Mouse (Mus musculus) limb, embryonic 15.5 days (tissue): ENCODE measurements around the gene Ptgdr2. TPM values are rescaled to one million over a fixed set of nuclear protein-coding genes. Genes with fewer than 3 reads are reported as not detected.
A peak's percentile ranks its signal among the peaks of the same experiment; 100 is the strongest.

Experiments used
- ATAC-seq: fragments of 200-750 bp; cut with Nextera tagmentation; 2 replicates; pipeline ENCODE4 v1.8.0; 2017; ENCODE audit warnings: low read depth, moderate TSS enrichment; ENCODE audit not compliant: insufficient number of reproducible peaks, low FRiP score, low TSS enrichment
- H3K27ac ChIP-seq: fragments of 300-500 bp; sonication (generic); 2 replicates; pipeline ENCODE4 v1.5.1; 2015; ENCODE audit warnings: moderate library complexity, mild to moderate bottlenecking, inconsistent platforms
- H3K27me3 ChIP-seq: fragments of 300-500 bp; sonication (generic); 2 replicates; pipeline ENCODE4 v1.6.1; 2015; ENCODE audit warnings: inconsistent platforms
- H3K36me3 ChIP-seq: fragments of 300-500 bp; sonication (generic); 2 replicates; pipeline ENCODE4 v1.6.1; 2015; ENCODE audit warnings: inconsistent platforms
- H3K4me1 ChIP-seq: fragments of 300-500 bp; sonication (generic); 2 replicates; pipeline ENCODE4 v1.6.1; 2015; ENCODE audit warnings: inconsistent platforms
- H3K4me2 ChIP-seq: fragments of 300-500 bp; sonication (generic); 2 replicates; pipeline ENCODE4 v1.6.1; 2015; ENCODE audit warnings: mild to moderate bottlenecking, inconsistent platforms
- H3K4me3 ChIP-seq: fragments of 300-500 bp; sonication (generic); 2 replicates; pipeline ENCODE4 v1.5.1; 2015; ENCODE audit warnings: mild to moderate bottlenecking, inconsistent platforms
- H3K9ac ChIP-seq: fragments of 300-500 bp; sonication (generic); 2 replicates; pipeline ENCODE4 v1.6.1; 2015; ENCODE audit warnings: inconsistent platforms
- H3K9me3 ChIP-seq: fragments of 300-500 bp; sonication (generic); 2 replicates; pipeline ENCODE4 v1.6.1; 2016; ENCODE audit warnings: inconsistent platforms
- WGBS: fragments of 180-500 bp; shearing (Covaris S2); methylation state at CpG from one replicate; pipeline ENCODE4 v1.1.7; 2015; 5-methylcytosine and 5-hydroxymethylcytosine counted together
- polyA plus RNA-seq: library from polyadenylated mRNA; unstranded; fragments of >200 nt; fragmentation: Nextera tagmentation; extraction: Ambion mirVana; gene quantifications from 2 replicates; pipeline ENCODE4 v1.2.1, GENCODE M21; 2015

The Ptgdr2 gene
- 0.09 TPM in 1 of 2 replicates, not detected in the other for polyA plus RNA-seq

DNA sequence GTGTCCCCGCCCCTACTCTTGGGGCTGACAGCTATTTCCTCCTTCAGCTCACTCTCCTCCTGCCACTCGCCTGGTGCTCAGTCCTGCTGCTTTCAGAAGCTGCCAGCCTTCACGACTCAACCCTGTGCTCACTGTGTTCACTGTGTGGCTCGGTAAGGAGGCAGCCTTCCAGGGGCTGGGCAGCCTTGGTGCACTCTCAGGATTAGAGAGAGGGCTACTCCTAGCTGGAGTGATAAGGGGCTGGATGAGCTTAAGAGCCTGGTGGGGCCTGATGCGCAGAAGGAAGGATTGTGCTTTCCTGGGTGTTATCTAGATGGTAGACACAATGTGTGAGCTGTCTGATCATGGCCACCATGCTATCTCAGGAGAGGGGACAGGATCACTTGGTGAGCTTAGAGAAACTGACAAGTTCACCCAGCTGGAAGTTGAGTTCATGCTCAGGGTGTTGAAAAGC, at the start of gene Ptgdr2:
Gene Ptgdr2 (plus strand): TSS at position 51 of the 454 bp plus-strand sequence.
- Histone ChIP-seq H3K4me1 (peaks cover 18% of the 10 kb centered on the region), H3K9ac (no peak within 1 kb of the TSS), H3K36me3 (peaks cover 6% of the 10 kb centered on the region), H3K4me3 (no peak within 1 kb of the TSS), H3K4me2 (no peak within 1 kb of the TSS), H3K27ac (no peak within 1 kb of the TSS), H3K9me3 (no peaks in the 10 kb centered on the region), H3K27me3 (no peaks in the 10 kb centered on the region)
- no peak for ATAC-seq
- 43% methylated on average over 5 of the region's 5 CpGs for WGBS

GRCm38 (mm10) chr19:10892201-10892600, 44.8 kb upstream of the Ptgdr2 start:
- no peak for ATAC-seq
- Histone ChIP-seq H3K9ac (no peak overlapping the region), H3K4me2 (no peak overlapping the region), H3K9me3 (no peaks in the 10 kb centered on the region), H3K4me1 (peaks cover 13% of the 10 kb centered on the region), H3K36me3 (no peaks in the 10 kb centered on the region), H3K27ac (no peak overlapping the region), H3K4me3 (no peak overlapping the region), H3K27me3 (no peaks in the 10 kb centered on the region)
- WGBS, result 90% methylated on average over 3 of the region's 3 CpGs

DNA sequence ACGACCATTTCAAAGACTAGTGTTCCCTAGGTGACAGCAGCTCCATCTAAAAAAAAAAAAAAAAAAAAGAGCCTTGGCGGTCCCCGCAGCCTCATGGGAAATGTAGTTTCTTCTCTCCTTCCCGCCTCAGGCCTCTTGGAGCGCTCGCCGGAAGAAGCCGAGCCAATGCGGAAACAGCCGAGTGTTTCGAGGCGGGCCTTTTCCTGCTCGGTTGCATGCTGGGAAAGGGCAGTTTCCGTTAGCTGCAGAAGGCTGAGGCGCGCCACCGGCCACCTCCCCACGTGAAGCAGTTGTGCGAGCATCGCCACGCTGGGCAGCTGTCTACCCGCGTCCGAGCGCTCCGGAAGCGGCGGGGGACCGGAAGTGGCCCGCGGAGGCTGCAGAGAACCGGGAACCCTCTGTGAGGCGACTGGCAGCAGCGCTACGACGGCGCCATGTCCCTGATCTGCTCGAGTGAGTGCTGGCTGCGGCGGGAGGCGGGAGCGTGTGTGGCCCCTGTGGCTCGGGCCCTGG, 41.9 kb upstream of the Ptgdr2 start, which contains the start of gene Prpf19:
Gene Prpf19 (plus strand): TSS at position 216 of the 513 bp plus-strand sequence.
- Histone ChIP-seq H3K27ac (peak within 1 kb of the TSS; percentile 94), H3K9ac (peak within 1 kb of the TSS; percentile 90), H3K4me3 (peak within 1 kb of the TSS; percentile 83), H3K27me3 (no peaks in the 10 kb centered on the region), H3K4me1 (peaks cover 13% of the 10 kb centered on the region), H3K36me3 (peaks cover 21% of the 10 kb centered on the region), H3K9me3 (no peaks in the 10 kb centered on the region), H3K4me2 (peak within 1 kb of the TSS; percentile 74)
- ATAC-seq, result peak; percentile 92
- under 1% methylated on average over 43 of the region's 43 CpGs for whole genome bisulfite sequencing

GRCm38 (mm10) chr19:10895708-10896107, 41.3 kb upstream of the Ptgdr2 start:
- Histone ChIP-seq H3K4me1 (peaks cover 13% of the 10 kb centered on the region), H3K27ac (peak overlapping the region; percentile 94), H3K4me2 (peak overlapping the region; percentile 74), H3K27me3 (no peaks in the 10 kb centered on the region), H3K36me3 (peaks cover 28% of the 10 kb centered on the region), H3K9me3 (no peaks in the 10 kb centered on the region), H3K9ac (peak overlapping the region; percentile 90), H3K4me3 (peak overlapping the region; percentile 83)
- no peak for ATAC-seq
- WGBS, result under 1% methylated on average over 16 of the region's 16 CpGs

DNA sequence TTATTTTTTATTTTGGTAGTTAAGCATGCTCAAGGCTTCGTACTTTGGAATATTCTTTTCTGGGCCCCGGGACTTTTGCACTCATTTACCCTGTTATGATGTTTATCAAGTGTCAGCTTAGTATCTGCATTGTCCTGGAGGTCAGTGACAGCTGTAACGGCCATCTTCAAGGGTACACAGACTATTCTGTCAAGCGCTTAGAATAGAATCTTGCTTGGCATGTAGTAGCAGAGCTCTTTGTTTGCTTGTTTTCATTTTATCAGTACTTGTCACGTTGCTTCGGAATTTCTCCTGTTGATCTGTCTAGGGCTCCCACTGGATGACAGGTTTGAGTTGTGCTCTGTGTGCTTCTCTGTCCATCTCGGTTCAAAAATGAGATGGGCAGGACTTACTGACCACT, 40.1 kb upstream of the Ptgdr2 start:
- Histone ChIP-seq H3K27ac (no peak overlapping the region), H3K4me2 (peak overlapping the region; percentile 74; the same call in 1 of the 2 replicates), H3K27me3 (no peaks in the 10 kb centered on the region), H3K4me1 (peaks cover 13% of the 10 kb centered on the region), H3K4me3 (peak overlapping the region; percentile 83), H3K9ac (no peak overlapping the region), H3K36me3 (peaks cover 39% of the 10 kb centered on the region), H3K9me3 (no peaks in the 10 kb centered on the region)
- WGBS, result 83% methylated on average over 7 of the region's 7 CpGs
- ATAC-seq, result no peak

- ATAC-seq, result no peak
- H3K27me3 ChIP-seq, result no peaks in the 10 kb centered on the region
- H3K4me3 ChIP-seq, result no peak overlapping the region
- H3K36me3 ChIP-seq, result peaks cover 45% of the 10 kb centered on the region
- no peaks in the 10 kb centered on the region for H3K9me3 ChIP-seq
- 86% methylated on average over 8 of the region's 8 CpGs for WGBS
- H3K4me2 ChIP-seq, result no peak overlapping the region
- no peak overlapping the region for H3K9ac ChIP-seq
- no peak overlapping the region for H3K27ac ChIP-seq
- H3K4me1 ChIP-seq, result peaks cover 13% of the 10 kb centered on the region
Observed at GRCm38 (mm10) chr19:10897491-10897890, 39.5 kb upstream of the Ptgdr2 start.

- no peak overlapping the region for H3K9ac ChIP-seq
- H3K27me3 ChIP-seq, result no peaks in the 10 kb centered on the region
- 75% methylated on average over 6 of the region's 6 CpGs for WGBS
- H3K27ac ChIP-seq, result 0 out of 2 replicates have a peak overlapping the region, but pooled peaks have one; percentile 13
- no peak for ATAC-seq
- H3K4me1 ChIP-seq, result peaks cover 15% of the 10 kb centered on the region
- no peaks in the 10 kb centered on the region for H3K9me3 ChIP-seq
- peaks cover 72% of the 10 kb centered on the region for H3K36me3 ChIP-seq
- no peak overlapping the region for H3K4me3 ChIP-seq
- no peak overlapping the region for H3K4me2 ChIP-seq
Observed at GRCm38 (mm10) chr19:10900315-10900714, 36.6 kb upstream of the Ptgdr2 start.

DNA sequence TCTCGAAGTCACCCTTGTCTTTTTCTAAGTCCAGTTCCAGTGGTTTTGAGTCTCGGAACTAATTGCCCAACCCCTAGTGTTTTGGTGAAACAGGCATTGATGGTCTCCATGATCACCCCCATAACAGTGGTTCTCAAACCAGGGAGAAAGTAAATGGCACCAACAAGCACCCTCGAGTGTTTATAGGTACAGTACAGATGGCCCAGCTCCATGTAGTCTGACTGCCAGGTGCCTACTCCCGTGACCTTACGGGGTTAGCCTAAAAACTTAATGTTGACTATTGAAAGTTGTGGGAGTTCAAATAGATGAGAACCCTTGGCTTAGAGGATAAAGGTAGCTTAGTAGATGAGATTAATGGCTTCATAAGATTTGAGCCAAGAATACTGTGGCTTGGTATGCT, 35.9 kb upstream of the Ptgdr2 start:
- no peaks in the 10 kb centered on the region for H3K9me3 ChIP-seq
- H3K4me3 ChIP-seq, result no peak overlapping the region
- ATAC-seq, result no peak
- H3K36me3 ChIP-seq, result peaks cover 79% of the 10 kb centered on the region
- no peak overlapping the region for H3K4me2 ChIP-seq
- H3K27me3 ChIP-seq, result no peaks in the 10 kb centered on the region
- no peak overlapping the region for H3K27ac ChIP-seq
- WGBS, result 92% methylated on average over 5 of the region's 5 CpGs
- H3K4me1 ChIP-seq, result peaks cover 15% of the 10 kb centered on the region
- no peak overlapping the region for H3K9ac ChIP-seq

DNA sequence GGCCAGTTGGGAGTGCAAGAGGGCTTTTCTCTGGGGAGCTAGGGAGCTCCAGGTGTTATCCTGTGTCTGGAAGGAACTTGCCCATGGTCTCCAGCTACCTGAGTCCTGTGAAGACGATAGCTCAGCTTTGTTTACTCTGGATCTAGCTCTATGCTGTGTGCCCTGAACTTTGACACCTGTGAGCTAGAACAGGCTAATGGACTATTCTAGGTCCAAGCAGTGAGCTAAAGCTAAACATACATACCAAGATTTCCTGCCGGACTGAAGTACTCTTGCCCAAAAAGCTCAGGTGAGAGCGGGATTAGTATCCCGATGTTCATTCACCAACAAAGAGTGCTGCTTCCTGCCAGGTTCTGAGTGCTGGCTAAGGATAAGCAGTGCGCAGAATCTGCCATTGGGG, 32.4 kb upstream of the Ptgdr2 start:
- no peaks in the 10 kb centered on the region for H3K27me3 ChIP-seq
- no peak overlapping the region for H3K9ac ChIP-seq
- peaks cover 17% of the 10 kb centered on the region for H3K4me1 ChIP-seq
- H3K36me3 ChIP-seq, result peaks cover 73% of the 10 kb centered on the region
- H3K4me2 ChIP-seq, result no peak overlapping the region
- H3K4me3 ChIP-seq, result no peak overlapping the region
- H3K27ac ChIP-seq, result 0 out of 2 replicates have a peak overlapping the region, but pooled peaks have one; percentile 4
- no peak for ATAC-seq
- no peaks in the 10 kb centered on the region for H3K9me3 ChIP-seq
- 87% methylated on average over 5 of the region's 5 CpGs for WGBS

- H3K4me1 ChIP-seq, result peaks cover 19% of the 10 kb centered on the region
- ATAC-seq, result peak; percentile 69
- no peak overlapping the region for H3K9ac ChIP-seq
- H3K4me3 ChIP-seq, result no peak overlapping the region
- no peaks in the 10 kb centered on the region for H3K9me3 ChIP-seq
- peaks cover 67% of the 10 kb centered on the region for H3K36me3 ChIP-seq
- H3K27me3 ChIP-seq, result no peaks in the 10 kb centered on the region
- WGBS, result 45% methylated on average over 7 of the region's 7 CpGs
- peak overlapping the region; percentile 61 for H3K27ac ChIP-seq
- no peak overlapping the region for H3K4me2 ChIP-seq
Observed at GRCm38 (mm10) chr19:10904927-10905727, 31.8 kb upstream of the Ptgdr2 start.

DNA sequence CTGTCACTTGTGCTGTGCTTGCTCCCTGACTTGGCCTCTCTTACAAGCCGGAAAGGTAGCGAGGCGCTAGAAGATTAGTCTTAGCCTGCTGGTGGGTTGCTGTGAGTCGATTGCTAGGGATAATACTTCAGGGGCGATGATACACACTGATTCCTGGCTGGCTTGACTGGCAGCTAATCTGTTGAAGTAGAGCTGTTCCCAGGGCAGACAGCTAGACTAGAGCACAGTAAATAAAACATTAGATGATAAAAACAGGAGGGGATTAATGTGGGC, 31.3 kb upstream of the Ptgdr2 start:
- no peak overlapping the region for H3K4me2 ChIP-seq

DNA sequence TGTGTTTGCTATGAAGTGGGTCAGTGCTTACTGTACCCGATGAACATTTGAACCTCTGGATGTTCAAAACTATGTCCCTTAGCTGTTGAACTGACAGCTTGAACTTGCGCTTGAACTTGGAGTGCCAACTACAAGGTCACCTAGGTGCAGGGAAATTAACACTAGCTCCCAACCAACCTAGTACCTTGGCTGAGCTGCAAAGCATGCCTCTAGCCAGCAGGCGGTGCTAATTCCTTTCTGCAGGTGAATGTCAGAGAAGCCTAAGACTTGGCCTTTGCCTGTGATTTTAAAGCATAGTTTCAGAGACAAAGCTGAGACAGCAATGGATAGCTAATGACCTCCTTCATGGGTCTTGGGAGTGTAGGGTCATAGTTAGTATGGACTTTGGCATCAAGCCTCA, 29.1 kb upstream of the Ptgdr2 start:
- no peak overlapping the region for H3K4me3 ChIP-seq
- no peak overlapping the region for H3K9ac ChIP-seq
- H3K36me3 ChIP-seq, result peaks cover 40% of the 10 kb centered on the region
- no peaks in the 10 kb centered on the region for H3K9me3 ChIP-seq
- no peak overlapping the region for H3K4me2 ChIP-seq
- 61% methylated on average over 3 of the region's 3 CpGs for WGBS
- H3K27ac ChIP-seq, result peak overlapping the region; percentile 86; the same call in 1 of the 2 replicates
- no peaks in the 10 kb centered on the region for H3K27me3 ChIP-seq
- ATAC-seq, result no peak
- H3K4me1 ChIP-seq, result peaks cover 19% of the 10 kb centered on the region

More for the DNA sequence above, 31.3 kb upstream of the Ptgdr2 start:
- H3K4me3 ChIP-seq, result no peak overlapping the region
- H3K4me1 ChIP-seq, result peaks cover 19% of the 10 kb centered on the region
- peaks cover 62% of the 10 kb centered on the region for H3K36me3 ChIP-seq
- WGBS, result 79% methylated on average over 5 of the region's 5 CpGs
- H3K9ac ChIP-seq, result no peak overlapping the region
- H3K27ac ChIP-seq, result peak overlapping the region; percentile 61
- H3K9me3 ChIP-seq, result no peaks in the 10 kb centered on the region
- ATAC-seq, result no peak
- H3K27me3 ChIP-seq, result no peaks in the 10 kb centered on the region
